Mouse (Mus musculus) heart, adult 2 months (tissue): ENCODE measurements at regions not wholly inside any gene's neighbourhood (a gene's known extent, or its start where the extent isn't known, plus 50 kb on each side); places are given as distances from the start of the nearest gene placed in this dataset.

Source experiments
- CTCF ChIP-seq: fragments of 200-600 bp; IDR thresholded peaks from 2 replicates; pipeline ENCODE4 v1.8.1; 2022; ENCODE audit warnings: antibody characterized with exemption, mild to moderate bottlenecking, moderate library complexity
- EP300 ChIP-seq: fragments of 200-500 bp; IDR thresholded peaks from 2 replicates; pipeline ENCODE4 v1.6.1; 2011; ENCODE audit warnings: low read depth, low read length, control low read depth; ENCODE audit not compliant: insufficient read depth
- POLR2A ChIP-seq: fragments of 200-500 bp; IDR thresholded peaks from 2 replicates; pipeline ENCODE4 v1.6.1; 2011; ENCODE audit warnings: mild to moderate bottlenecking, low read depth, low read length, control low read depth; ENCODE audit not compliant: insufficient read depth

GRCm38 (mm10) chr14:106033793-106034192, 72.2 kb upstream of the Trim52 start:
- TF ChIP-seq CTCF (no peak), EP300 (no peak), POLR2A (no peak)
